Mouse (Mus musculus) lung, postnatal 0 days (tissue): ENCODE results near the gene Rbfox2. TPM values are rescaled to one million over a fixed set of nuclear protein-coding genes. Genes with fewer than 3 reads are reported as not detected.
A peak's percentile ranks its signal among the peaks of the same experiment; 100 is the strongest.

Experiments
- ATAC-seq: fragments of 200-750 bp; cut with Nextera tagmentation; 2 replicates; pipeline ENCODE4 v1.8.0; 2017; ENCODE audit warnings: moderate library complexity
- DNase-seq: peaks from one replicate; pipeline ENCODE4 v3.0.0-alpha.2; 2016; ENCODE audit warnings: low spot score
- H3K27ac ChIP-seq: fragments of 300-500 bp; sonication (generic); 2 replicates; pipeline ENCODE4 v1.5.1; 2014; ENCODE audit warnings: antibody characterized with exemption, mild to moderate bottlenecking, low read length, mixed read lengths
- H3K27me3 ChIP-seq: fragments of 300-500 bp; sonication (generic); replicated peaks from 2 replicates; pipeline ENCODE4 v1.6.1; 2014; ENCODE audit warnings: low read length, mixed read lengths; ENCODE audit not compliant: insufficient read depth
- H3K36me3 ChIP-seq: fragments of 300-500 bp; sonication (generic); 2 replicates; pipeline ENCODE4 v1.6.1; 2014; ENCODE audit warnings: low read length, mixed read lengths; ENCODE audit not compliant: insufficient read depth
- H3K4me1 ChIP-seq: fragments of 300-500 bp; sonication (generic); 2 replicates; pipeline ENCODE4 v1.6.1; 2014; ENCODE audit warnings: antibody characterized with exemption, low read depth, low read length, mixed read lengths; ENCODE audit not compliant: insufficient read depth
- H3K4me2 ChIP-seq: fragments of 300-500 bp; sonication (generic); replicated peaks from 2 replicates; pipeline ENCODE4 v1.6.1; 2014; ENCODE audit warnings: low read depth, mild to moderate bottlenecking, low read length, moderate library complexity, mixed read lengths
- H3K4me3 ChIP-seq: fragments of 300-500 bp; sonication (generic); 2 replicates; pipeline ENCODE4 v1.5.1; 2014; ENCODE audit warnings: low read depth, low read length
- H3K9ac ChIP-seq: fragments of 300-500 bp; sonication (generic); replicated peaks from 2 replicates; pipeline ENCODE4 v1.6.1; 2014; ENCODE audit warnings: low read depth, mild to moderate bottlenecking
- H3K9me3 ChIP-seq: fragments of 300-500 bp; sonication (generic); 2 replicates; pipeline ENCODE4 v1.6.1; 2016; ENCODE audit warnings: low read length, mixed read lengths
- CTCF ChIP-seq: IDR thresholded peaks from 2 replicates; pipeline ENCODE4 v1.5.1; 2016; ENCODE audit warnings: antibody characterized with exemption, mild to moderate bottlenecking
- EP300 ChIP-seq: IDR thresholded peaks from 2 replicates; pipeline ENCODE4 v1.6.1; 2016; ENCODE audit warnings: antibody characterized with exemption, mild to moderate bottlenecking, control low read depth
- WGBS: fragments of 180-500 bp; shearing (Covaris S2); extraction: QIAGEN DNeasy Blood & Tissue Kit; methylation state at CpG from one replicate; pipeline ENCODE4 v1.1.7; 2014; 5-methylcytosine and 5-hydroxymethylcytosine counted together
- polyA plus RNA-seq: library from polyadenylated mRNA; unstranded; fragments of >200 nt; fragmentation: Nextera tagmentation; extraction: Ambion mirVana; gene quantifications from 2 replicates; pipeline ENCODE4 v1.2.1, GENCODE M21; 2015

Gene Rbfox2
- polyA plus RNA-seq, 1 experiment from 2014 or later, result 17.4 TPM

GRCm38 (mm10) chr15:77104349-77105158 is 202.2 kb downstream of the Rbfox2 start:
- no peak overlapping the region for H3K4me2 ChIP-seq

DNA sequence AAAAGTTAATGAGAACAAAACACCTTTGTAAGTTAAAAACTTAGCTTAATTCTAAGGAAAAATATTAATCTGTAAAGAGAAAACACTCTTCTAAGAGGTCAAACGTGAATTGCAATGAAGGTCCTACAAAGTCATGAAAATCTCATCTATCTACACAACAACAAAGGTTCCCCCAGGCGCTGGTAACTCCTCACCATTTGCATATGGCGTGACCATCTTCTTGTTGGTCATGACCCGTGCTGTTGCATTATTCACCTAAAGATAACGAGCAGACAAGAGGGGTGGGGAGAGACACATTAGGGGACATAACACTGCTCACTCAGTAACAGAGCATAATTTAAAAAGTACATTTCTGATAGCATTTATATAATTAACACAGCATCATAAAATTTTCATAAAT is 204.1 kb downstream of the Rbfox2 start:
- WGBS, result 92% methylated on average over 5 of the region's 5 CpGs
- Histone ChIP-seq H3K27me3 (no peaks in the 10 kb centered on the region), H3K4me1 (no peaks in the 10 kb centered on the region), H3K4me3 (no peak overlapping the region), H3K36me3 (0 out of 2 replicates have a peak, but pooled peaks cover 4% of the 10 kb centered on the region), H3K9me3 (no peaks in the 10 kb centered on the region), H3K27ac (no peak overlapping the region), H3K4me2 (no peak overlapping the region), H3K9ac (no peak overlapping the region)
- ATAC-seq, result no peak
- no peak for TF ChIP-seq CTCF
- no peak for TF ChIP-seq EP300
- no peak for DNase-seq

More at GRCm38 (mm10) chr15:77104349-77105158, 202.2 kb downstream of the Rbfox2 start:
- Histone ChIP-seq H3K9me3 (no peaks in the 10 kb centered on the region), H3K27me3 (no peaks in the 10 kb centered on the region), H3K4me1 (no peaks in the 10 kb centered on the region), H3K36me3 (no peaks in the 10 kb centered on the region), H3K9ac (no peak overlapping the region), H3K4me3 (no peak overlapping the region), H3K27ac (no peak overlapping the region)
- peak; percentile 12 for DNase-seq
- 70% methylated on average over 10 of the region's 10 CpGs for WGBS
- no peak for TF ChIP-seq EP300
- TF ChIP-seq CTCF, result no peak
- ATAC-seq, result no peak

- 0 out of 2 replicates have a peak, but pooled peaks cover 7% of the 10 kb centered on the region for H3K36me3 ChIP-seq
- ATAC-seq (no peak), DNase-seq (no peak)
- no peaks in the 10 kb centered on the region for H3K9me3 ChIP-seq
- H3K9ac ChIP-seq, result no peak overlapping the region
- H3K27me3 ChIP-seq, result no peaks in the 10 kb centered on the region
- H3K4me2 ChIP-seq, result no peak overlapping the region
- 63% methylated on average over 3 of the region's 3 CpGs for WGBS
- no peaks in the 10 kb centered on the region for H3K4me1 ChIP-seq
- no peak overlapping the region for H3K27ac ChIP-seq
- H3K4me3 ChIP-seq, result no peak overlapping the region
- no peak for TF ChIP-seq CTCF
- TF ChIP-seq EP300, result no peak
These were observed 207.0 kb downstream of the Rbfox2 start for GRCm38 (mm10) chr15:77099756-77100155.

DNA sequence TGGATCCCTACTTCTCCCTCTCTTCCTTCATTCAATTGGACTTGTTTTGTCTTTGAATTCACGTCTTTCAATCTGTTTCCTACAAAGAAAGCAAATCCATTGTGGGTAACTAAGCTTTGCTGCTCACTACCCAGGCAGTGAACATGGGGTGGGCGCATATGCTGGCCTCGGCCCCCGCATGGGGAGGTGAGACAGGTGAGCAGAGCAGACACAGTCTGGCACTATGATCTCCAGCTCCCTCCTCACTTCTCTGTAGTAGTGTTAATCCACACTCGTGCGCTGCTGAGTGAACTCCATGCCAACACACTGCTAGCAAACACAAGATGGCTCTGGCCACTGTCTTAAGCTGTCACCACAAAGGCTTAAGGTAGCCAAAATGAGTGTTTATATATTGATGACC is 209.4 kb downstream of the Rbfox2 start:
- TF ChIP-seq CTCF (no peak), EP300 (no peak)
- H3K4me3 ChIP-seq, result no peak overlapping the region
- DNase-seq (no peak), ATAC-seq (no peak)
- no peak overlapping the region for H3K27ac ChIP-seq
- H3K27me3 ChIP-seq, result no peaks in the 10 kb centered on the region
- no peak overlapping the region for H3K4me2 ChIP-seq
- peaks cover 7% of the 10 kb centered on the region; the same call in 1 of the 2 replicates for H3K36me3 ChIP-seq
- no peak overlapping the region for H3K9ac ChIP-seq
- H3K4me1 ChIP-seq, result no peaks in the 10 kb centered on the region
- H3K9me3 ChIP-seq, result no peaks in the 10 kb centered on the region
- WGBS, result 89% methylated on average over 6 of the region's 6 CpGs

DNA sequence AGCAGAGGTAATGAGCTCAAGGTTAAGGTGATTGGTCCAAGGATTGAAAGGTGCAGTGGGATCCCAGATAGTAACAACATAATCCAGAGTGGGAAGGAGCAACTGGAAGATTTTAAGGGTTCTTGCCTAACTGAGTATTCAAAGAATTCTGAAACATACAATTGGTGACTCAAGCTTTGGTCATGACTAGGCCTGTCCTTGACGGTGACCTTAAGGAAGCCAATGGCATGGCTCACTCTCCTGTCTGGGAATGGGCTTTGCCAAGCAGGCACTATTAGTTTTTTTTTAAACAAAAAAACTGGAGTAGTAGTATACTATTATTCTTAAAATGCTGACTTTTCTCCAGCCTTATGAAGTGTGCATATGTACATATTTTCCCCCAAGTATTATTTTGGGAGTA is 211.6 kb downstream of the Rbfox2 start:
- DNase-seq (no peak), ATAC-seq (no peak)
- peaks cover 7% of the 10 kb centered on the region; the same call in 1 of the 2 replicates for H3K36me3 ChIP-seq
- no peak overlapping the region for H3K9ac ChIP-seq
- H3K27ac ChIP-seq, result no peak overlapping the region
- H3K4me2 ChIP-seq, result no peak overlapping the region
- no peaks in the 10 kb centered on the region for H3K27me3 ChIP-seq
- TF ChIP-seq EP300, result no peak
- H3K4me1 ChIP-seq, result no peaks in the 10 kb centered on the region
- no peaks in the 10 kb centered on the region for H3K9me3 ChIP-seq
- 97% methylated on average over 1 of the region's 1 CpGs for WGBS
- no peak overlapping the region for H3K4me3 ChIP-seq

- Histone ChIP-seq H3K4me1 (no peaks in the 10 kb centered on the region), H3K27ac (no peak overlapping the region), H3K9me3 (no peaks in the 10 kb centered on the region), H3K36me3 (peaks cover 7% of the 10 kb centered on the region; the same call in 1 of the 2 replicates), H3K4me2 (no peak overlapping the region), H3K27me3 (no peaks in the 10 kb centered on the region), H3K9ac (no peak overlapping the region), H3K4me3 (no peak overlapping the region)
- 96% methylated on average over 13 of the region's 13 CpGs for WGBS
- TF ChIP-seq CTCF, result no peak
- no peak for TF ChIP-seq EP300
- DNase-seq (no peak), ATAC-seq (no peak)
These were observed 212.4 kb downstream of the Rbfox2 start for GRCm38 (mm10) chr15:77094431-77094830.
